Mouse (Mus musculus): ENCODE measurements around the gene Gm44805.

Gene Gm44805

DNA sequence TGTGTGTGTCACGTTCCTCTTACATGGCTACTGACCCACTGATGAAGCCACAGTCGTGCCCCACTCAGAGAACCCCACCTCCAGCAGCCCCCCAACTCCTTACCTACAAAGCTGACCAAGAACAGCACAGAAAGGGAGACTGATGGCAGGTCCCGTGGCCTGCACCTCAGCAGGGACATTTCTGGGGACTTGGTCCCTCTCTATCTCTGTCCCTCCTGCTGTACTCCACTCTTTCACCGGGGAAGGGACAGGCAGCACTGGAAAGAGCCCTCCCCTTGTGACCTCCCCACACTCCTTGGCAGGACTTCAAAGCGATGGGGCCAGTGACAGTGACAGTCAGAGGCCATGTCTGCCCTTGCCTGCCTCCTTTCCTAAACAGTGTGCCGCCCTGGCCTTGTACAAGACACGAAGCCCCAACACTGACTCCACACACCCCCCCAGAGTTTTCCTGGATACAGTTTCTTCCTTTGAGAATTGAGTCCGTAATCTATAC is at the start of gene Gm44805, which contains the start of gene Apoc4:
TSS of gene Gm44805 (minus strand) at position 222 of the 493 bp plus-strand sequence.
TSS of gene Apoc4 (minus strand) at position 278 of the 493 bp plus-strand sequence.
- no peak for DNase-seq (ENCODE audit: low spot score in 2 of 2)

DNA sequence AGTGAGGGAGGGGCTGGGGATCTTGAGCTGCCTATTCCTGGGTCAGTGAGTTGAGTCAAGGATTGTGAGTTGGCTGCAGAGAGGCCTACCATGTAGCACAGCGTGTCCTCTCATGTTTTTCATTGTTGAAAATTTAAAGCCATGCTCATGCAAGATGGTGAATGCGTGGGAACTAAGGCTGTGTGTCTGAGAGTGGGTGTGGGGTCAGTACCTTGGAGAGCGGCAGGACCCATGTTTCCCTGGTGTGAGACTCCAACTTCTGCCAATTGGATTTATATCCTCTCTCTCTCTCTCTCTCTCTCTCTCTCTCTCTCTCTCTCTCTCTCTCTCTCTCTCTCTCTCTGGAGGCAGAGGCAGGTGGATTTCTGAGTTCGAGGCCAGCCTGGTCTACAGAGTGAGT is 45.3 kb upstream of the Gm44805 start:
- no peak for DNase-seq (ENCODE audit: low spot score in 2 of 2)

DNA sequence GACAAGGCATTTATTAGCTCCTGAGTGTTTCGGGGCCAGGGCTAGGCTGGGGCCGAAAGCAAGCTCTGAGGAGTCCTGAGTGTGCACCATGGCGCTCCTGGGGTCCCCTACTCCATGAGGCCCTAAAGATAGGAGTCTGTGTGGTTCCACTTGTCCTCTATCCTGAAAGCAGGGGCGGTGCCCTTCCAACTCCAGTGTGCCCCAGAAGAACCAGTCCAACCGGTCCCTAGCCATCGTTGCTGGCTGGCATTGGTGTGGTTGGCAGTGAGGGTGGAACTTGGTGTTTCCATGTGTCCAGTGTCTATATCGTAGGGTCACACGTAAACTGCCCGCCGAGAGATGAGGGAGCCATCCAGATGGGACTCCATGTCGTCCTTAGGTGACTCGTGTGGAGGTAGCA is 42.9 kb upstream of the Gm44805 start:
- DNase-seq (ENCODE audit: low spot score in 2 of 2): no peak

DNA sequence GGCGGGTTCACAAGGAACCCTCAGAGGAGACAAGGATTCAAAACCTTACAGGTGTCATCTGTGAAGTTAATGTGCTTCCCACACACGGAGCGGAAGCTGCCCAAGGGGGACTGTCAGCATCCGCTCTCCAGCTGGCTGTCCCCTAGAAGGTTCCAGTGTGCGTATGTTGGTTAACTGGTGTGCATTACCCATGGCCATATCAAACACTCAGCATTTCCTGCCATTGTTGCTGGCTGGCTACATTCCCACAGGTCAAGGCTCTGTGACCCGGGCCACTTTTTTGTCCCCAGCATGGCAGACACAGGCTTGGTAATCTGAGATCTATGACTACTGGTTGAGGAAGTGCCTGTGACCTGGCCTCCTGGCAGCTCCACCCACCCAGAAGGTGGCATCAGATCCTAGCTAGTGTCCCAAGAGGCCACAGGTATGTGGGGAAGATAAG is 41.6 kb upstream of the Gm44805 start:
- peak; percentile 79 to 84 for DNase-seq (ENCODE audit: low spot score in 2 of 2)

DNA sequence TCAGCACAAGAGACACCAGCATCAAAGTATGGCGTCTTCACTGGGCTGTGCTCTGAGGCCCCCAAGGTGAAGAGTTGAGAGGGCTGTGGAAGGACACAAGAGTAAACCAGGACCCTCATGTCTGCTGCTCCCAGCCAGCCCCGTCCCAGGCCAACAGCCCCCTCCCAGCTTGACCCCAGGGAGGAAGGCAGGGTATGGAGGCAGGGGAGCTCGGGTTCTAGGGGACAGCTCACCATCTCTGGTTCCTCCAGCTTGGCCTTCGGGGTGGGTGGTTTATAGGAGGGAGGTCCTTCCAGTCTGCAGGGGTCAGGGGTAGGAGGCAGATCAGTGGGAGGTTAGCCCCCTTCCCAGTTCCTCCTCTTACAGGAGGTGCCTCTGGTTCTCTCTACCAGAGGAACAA is 38.0 kb upstream of the Gm44805 start:
- DNase-seq (ENCODE audit: low spot score in 2 of 2): no peak

DNA sequence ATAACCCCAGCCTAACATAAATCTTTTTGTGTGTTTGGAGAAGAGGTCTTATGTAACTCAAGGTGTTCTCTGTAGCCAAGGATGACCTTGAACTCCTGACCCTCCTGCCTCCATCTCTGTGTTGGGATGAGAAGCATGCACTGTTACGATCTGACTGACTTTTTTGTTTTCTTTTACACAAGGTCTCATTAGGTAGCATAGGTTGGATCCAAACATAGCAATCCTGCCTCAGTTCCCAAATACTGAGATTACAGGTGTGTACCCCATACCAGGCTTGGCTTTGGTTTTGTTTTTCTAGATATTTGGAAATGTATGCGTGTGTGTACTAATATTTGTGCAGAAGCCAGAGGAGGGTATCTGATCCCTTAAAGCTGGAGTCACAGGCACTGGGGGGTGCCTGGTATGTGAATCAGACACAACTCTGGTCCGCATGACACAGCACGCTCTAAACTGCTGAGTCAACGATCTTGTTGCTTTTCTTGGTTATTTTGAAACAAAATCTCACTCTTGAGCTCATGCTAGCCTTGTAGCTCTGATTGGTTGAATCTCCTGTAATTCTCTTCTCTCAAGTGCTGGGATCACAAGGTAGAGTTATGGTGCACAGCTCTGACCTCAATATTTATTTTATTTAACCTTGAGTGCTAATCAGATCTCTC is 37.2 kb upstream of the Gm44805 start:
- DNase-seq (ENCODE audit: low spot score in 2 of 2): no peak

DNA sequence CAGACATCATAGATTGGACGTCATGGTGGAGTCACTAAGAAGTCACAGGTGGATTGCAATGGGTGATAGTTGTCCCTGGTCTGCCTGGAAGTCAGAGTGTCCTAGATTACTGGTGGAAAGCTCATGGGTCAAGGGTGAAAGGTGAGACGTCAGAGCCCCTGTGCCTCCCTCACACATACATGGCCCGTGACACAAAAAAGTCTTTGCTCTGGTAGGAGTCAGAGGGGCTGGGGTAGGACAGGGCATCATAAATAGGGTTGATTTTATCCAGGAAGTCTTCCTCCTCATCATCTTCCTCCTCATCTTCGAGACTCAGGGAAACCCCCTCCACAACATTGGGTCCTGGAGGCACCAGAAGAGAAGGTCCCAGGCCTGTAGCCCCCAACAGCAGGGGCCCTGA is 36.1 kb upstream of the Gm44805 start:
- no peak for DNase-seq (ENCODE audit: low spot score in 2 of 2)

DNA sequence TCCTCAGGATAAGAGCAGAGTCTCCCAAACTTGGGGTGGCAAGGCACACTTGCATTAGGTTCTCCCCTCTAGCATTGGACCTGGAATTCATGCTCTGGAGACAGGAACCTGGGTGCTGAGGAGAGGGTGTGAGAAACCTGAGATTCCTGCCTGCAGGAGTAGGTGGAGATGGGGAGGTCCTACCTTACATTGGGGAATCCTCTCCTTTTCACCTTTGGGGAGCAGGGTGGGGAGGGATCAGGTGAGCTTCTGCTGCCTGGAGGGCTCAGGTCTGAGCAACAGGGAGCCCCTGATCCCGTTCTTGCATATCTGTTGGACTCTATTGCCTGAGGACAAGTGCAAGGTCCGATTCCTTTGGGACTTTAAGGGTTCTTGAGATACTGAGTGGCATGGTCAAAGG is 35.6 kb upstream of the Gm44805 start:
- no peak for DNase-seq (ENCODE audit: low spot score in 2 of 2)

DNA sequence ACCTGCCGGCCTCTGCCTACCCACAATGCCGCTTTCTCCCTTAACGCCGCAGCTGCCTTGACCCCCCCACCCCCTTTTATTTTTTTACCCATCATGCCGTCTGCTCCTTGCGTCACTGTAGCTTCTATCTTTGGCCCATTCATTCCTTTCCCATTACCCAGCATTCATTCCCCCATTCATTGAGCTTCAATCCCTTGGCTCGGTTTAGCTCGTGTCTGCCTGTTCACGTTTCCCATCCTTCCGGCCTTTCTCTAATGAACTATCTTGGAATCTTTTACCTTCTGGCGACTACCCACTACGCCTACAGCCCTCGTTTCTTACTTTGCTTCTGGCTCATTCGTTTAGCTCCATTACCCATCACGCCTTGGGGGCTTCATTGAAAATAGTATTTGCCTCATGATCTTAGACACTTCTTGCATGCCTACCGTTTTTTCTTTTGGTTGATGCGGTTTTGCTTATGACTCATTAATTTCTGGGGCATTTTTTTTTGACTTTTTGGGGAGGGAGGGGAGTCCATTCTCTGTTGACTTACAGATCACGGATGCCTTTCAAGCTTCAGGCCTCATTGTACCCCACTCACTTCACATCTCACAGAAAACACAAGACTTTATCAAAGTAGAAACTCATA is 34.9 kb upstream of the Gm44805 start:
- DNase-seq (ENCODE audit: low spot score in 2 of 2): no peak

DNA sequence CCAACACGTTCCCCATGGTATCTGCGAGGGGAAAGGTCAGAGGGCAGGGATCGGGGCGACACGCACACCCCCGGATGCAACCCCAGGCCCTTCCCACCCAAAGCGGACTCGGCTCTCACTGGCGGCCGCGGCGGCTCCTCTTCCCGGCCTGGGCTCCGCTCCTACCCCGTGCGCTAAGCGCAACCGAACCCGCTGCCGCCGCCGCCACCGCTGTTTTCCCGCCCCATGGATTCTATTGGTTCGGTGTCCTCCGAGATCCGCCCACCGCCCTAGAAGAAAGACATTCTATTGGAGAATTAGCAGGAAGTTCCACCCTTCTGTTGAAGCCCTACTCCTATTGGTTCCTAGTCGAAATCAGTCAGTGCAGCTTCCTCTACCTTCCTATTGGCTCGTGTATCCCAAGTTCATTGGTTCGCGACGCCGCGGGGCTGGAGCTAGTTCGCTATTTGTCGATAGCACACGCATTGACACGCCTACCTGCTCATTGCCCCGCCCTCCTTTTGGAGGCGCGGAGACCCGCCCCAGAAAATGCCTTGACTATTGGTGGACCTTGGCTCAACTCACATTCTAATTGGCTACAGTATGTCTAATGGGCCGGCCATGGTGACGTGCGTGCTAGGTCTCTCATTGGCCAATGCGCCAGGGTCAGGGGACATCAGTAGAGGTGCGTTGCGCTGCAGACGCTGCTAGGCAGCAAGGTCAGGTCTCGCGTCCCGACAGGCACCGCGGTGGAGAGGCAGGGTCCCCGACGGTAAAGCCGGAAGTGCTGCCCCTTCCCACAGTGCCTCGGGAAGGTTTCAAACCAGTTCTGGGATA is 34.2 kb upstream of the Gm44805 start, which contains the start of gene Tomm40:
TSS of gene Tomm40 (minus strand) at position 200 of the 816 bp plus-strand sequence.
- DNase-seq (ENCODE audit: low spot score in 2 of 2): peak; percentile 100

DNA sequence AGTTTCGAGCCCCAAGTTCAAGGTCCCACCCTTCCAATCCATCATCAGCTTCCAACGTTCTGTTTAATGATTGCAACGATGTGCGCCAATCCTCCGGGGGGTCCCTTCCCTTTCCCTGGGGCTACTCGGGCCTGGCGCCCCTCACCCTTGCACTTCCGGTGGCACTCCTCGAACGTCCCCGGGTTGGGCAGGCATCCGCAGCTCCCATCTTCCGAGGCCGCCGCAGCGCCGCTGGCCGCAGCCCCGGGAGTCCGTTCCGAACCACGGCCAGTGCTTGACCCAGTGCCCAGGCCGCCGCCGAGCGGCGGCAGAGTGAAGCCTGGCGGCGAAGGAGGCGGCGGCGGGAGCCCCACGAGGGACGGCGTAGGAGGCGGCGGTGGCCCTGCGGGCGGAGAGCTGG is 33.6 kb upstream of the Gm44805 start:
- DNase-seq (ENCODE audit: low spot score in 2 of 2): no peak

DNA sequence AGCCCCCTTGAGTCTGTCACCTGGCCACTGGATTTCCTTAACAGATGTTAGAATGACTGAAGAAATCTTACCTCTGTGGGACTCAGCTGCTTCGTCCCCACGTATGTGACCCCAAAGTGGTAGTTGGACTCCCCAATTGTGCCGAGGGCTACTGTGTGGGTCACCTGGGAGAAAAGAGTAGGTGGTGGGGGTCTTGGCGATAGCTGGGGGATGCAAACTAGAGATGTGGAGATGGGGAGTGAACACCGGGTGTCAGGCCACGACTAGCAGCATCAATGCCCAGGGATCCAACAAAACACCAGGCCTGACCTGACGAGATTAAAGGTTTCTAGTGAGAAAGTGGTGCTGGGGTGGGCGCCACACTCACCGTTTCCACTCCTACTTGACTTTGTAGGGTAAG is 32.4 kb upstream of the Gm44805 start:
- no peak for DNase-seq (ENCODE audit: low spot score in 2 of 2)

DNA sequence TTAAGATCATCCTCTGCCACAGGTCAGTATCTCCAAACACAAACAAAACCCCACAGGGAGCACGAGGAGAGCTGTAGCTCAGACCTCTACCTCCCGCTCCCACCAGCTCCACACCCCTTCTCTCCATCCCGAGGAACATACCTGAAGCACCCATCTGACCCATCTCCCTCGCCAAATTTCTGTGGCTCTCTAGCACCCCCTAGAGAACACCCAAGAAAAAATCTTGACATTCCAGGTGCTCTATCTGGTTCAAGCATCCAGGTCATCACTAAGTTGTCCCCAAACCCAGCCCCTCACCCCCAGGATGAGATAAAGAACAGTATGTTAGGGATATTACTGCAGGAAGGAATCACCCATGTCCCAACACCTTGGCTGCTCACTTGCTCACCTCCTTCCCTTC is 32.0 kb upstream of the Gm44805 start:
- DNase-seq (ENCODE audit: low spot score in 2 of 2): no peak

DNA sequence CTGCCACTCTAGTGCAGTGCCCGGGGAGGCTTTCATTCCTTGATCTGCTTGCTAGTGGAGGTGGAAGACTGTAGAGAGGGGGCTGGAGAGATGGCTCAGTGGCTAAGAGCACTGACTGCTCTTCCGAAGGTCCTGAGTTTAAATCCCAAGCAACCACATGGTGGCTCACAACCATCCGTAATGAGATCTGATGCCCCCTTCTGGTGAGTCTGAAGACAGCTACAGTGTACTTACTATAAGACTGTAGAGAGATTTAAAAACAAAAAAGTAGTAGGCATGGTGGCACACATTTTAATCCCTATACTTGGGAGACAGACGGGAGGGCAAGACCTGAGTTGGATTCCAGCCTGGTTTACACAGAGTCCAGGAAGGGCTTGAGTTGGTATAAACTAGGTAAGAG is 31.2 kb upstream of the Gm44805 start:
- no peak for DNase-seq (ENCODE audit: low spot score in 2 of 2)

DNA sequence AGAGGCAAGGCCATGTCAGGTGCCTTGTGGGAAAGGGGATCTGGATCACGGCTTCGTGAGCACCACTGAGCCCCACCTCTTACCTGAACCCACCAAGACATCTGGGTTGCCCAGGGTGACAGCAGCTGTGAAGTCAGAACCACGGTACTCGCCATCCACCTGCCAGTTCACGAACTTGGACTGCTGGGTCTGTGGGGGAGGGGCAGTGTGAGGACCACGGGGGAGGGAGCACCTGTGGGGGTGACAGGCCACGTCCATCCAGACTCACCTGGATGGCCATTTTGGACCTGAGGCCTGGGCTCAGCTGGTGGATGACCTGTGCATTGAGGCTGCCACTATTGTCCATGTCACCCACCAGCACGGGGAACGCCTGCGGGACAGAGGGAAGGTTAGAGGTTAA is 29.4 kb upstream of the Gm44805 start:
- DNase-seq (ENCODE audit: low spot score in 2 of 2): no peak

DNA sequence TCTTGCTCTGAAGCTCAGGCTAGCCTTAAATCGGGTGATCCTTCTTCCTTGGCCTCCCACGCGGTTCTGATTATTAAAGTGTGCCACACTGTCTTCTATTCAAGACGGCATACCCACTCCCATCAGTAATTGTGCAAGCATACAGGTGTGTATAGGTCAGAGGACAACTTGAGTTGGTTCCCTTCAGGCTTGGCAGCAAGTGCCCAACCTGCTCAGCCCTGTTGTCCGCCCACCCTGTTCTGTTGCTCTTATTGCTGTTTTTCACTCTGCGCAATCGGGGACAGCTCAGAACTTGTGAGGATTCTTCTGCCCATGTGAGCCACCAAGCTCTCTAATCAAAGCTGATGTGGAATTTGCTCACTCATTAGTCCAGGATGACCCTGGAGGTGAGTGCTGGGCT is 24.0 kb upstream of the Gm44805 start:
- DNase-seq (ENCODE audit: low spot score in 2 of 2): no peak

DNA sequence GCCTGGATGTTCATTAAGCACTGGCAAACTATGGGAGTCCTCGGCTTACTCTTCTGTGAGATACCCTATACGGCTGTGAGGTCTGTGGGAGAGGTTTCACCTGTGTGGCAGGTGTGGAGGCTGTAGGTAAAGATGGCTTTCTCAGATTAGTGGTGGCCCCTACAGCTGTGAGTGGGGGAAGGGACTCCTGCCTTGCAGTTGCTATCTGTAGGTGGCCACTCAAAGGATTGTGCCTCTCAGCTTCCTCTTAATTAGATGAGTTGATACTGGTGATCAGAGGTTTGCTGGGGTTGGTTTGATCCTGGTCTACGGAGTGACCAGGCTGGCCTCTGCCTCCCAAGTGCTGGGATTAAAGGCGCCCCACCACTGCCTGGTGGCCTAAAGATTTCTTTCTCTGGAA is 23.3 kb upstream of the Gm44805 start:
- DNase-seq (ENCODE audit: low spot score in 2 of 2): no peak

DNA sequence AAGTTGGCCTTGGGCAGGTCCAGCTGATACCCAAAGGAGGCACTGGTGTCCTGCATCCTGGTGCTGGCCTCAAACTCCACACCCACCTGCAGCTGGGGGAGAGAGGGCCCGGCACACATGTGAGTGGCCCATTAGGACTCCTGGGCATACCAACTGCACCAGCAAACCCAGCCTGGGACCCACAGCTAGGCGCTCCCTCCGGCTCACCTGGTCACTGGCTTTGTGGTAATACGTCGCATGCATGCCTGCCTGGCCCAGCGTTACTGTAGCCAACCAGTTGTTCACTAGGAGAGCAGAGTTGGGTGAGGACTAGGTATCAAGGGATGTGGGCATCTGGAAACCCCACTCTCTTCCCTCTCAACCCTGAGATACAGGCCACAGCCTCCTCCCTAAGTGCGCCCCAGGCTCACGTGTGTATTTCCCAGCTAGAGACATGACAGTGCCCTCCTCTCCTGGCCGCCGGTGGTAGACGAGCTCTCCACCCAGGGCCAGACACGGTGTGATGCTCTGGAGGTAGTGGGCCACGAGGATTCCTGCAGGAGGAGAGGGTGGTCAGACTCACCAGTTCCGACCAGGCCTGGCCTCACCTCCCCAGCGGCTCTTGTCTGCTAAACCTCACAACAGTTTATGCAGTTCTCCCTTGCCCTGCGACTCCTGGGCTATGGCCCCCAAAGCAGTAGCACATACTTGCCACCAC is 21.8 kb upstream of the Gm44805 start:
- no peak for DNase-seq (ENCODE audit: low spot score in 2 of 2)

DNA sequence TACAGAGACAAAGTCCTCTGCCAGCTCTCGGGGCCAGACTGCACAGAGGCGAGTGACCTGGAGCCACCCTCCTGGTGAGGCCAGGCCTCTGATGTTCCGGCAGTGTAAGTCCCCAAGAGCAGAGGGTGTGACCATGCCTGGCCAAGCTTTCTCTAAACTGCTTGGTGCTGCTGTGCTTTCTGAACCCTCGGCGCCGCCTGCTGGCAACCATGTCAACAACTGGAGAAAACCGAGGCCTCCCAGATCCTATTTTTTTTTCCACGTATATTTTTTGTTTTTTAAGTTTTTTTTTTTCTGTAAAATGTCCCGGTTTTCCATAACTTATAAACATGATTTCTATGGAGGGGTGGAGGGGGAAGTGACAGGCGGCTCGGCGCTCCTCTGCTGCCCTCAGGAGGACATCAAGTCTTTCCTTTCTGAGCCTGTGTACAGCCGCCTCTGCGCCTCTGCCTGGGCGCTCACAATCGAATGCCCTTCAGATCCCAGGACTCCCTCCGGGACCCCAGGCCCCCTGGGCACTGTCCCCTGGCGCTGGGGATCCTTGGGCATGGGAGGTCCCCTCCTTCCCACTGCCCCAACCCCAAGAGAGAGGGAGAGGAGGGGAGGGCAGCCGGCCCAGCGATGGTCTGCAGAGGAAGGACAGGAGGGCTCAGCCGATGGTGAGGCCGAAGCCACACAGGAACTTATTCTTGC is 20.0 kb upstream of the Gm44805 start:
- DNase-seq (ENCODE audit: low spot score in 2 of 2): peak in 1 of 2 experiments; percentile 83

DNA sequence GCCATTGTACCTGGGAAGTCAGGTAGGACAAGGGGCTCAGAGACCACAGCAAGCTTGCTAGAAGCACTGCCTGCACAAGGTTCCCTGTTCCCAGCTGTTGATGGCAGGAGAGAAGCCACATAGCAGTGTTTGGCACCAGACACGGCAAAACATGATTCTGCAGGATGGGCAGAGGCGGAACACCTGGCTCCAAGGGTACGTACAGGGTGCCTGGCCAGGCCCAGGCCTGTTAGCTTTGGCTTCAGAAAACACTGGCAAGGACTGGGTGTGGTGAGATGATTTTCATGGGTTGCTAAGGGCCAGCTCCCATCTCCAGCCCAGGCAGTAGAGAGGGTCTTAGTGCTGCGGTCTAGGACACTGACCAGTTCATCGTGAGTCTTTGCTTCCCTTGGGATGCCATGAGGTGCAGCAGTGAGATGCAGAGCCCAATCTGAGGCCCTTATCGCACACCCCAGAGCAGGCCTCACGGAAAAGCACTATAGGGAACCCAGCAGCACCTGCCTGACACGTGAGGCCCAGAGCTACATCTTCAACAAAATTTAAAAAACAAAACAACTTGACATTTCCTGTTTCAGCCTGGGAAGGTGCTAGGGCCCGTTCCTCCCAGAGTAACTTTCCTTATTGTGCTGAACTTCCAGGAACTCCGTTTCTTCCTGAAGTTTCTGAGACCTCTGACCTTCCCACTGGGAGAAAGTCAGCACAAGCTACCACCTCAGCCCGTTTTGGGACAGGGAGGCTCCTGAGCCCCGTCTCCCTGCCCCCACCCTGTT is 19.3 kb upstream of the Gm44805 start:
- DNase-seq (ENCODE audit: low spot score in 2 of 2): peak in 1 of 2 experiments; percentile 81

DNA sequence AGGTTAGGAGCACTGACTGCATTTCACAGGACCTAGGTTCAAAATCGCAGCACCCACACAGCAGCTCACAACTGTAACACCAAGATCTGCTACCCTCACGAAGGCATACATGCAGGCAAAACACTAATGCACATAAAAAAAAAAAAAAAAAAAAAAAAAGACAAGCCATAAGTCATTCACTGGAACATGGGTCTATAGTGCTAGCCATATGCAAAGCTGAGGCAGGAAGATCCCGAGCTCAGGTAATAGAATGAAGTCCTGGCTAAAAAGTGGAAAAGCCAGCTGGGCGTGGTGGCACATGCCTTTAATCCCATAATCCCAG is 18.6 kb upstream of the Gm44805 start:
- DNase-seq (ENCODE audit: low spot score in 2 of 2): no peak
